Mouse (Mus musculus): ENCODE results near the gene Cers6. TPM values are rescaled to one million over a fixed set of nuclear protein-coding genes. Genes with fewer than 3 reads are reported as not detected.

Cers6 gene
- polyA plus RNA-seq, 1 experiment from 2014 or later, result 36.8 TPM

DNA sequence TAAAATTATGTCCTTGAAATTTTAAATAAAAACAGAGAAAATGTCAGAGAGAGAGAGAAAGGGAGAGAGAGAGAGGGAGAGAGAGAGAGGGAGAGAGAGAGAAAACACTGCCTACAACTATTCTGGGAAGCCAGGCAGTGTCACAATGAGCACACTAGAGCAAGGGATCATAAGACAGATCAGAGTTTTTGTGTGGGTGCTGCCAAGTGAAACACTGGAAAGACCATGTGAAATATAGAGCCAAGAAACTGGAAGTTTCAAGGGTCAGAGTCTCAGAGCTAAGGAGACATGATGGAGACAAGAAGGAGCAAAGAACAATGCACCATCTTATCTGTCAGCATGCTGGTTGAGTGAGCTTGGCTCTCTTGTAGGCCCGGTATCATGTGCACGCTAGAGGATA, 236.3 kb downstream of the Cers6 start:
- H3K4me1 ChIP-seq, result no peaks in the 10 kb centered on the region
- ATAC-seq (replicated peaks; ENCODE audit: low FRiP score), result no peak
- H3K9ac ChIP-seq, result no peak overlapping the region
- no peak overlapping the region for H3K4me3 ChIP-seq (replicated peaks)
- no peak overlapping the region for H3K4me2 ChIP-seq
- no peaks in the 10 kb centered on the region for H3K9me3 ChIP-seq (replicated peaks)
- WGBS, result 83% methylated on average over 2 of the region's 2 CpGs
- H3K36me3 ChIP-seq, result no peaks in the 10 kb centered on the region
- no peaks in the 10 kb centered on the region for H3K27me3 ChIP-seq
- H3K27ac ChIP-seq, result no peak overlapping the region

DNA sequence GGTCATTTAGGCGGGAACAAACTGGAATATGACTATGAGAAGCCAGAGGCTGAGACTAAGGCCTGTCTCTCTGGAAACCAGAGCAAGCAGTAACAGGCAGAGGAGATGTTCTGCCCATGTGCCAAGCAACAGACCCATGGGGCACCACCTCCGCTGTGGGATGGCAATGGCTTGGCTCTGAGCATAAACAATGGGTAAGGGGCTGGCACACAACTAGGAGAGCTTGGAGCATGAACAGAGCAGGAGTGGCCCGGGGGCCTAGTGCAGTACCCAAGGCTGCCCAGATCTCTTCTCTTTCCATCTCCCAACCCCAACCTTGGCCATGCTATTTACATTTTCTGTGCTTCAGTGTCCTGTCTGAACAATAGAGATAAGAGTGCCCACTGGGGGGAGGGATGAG, 237.5 kb downstream of the Cers6 start:
- no peaks in the 10 kb centered on the region for H3K36me3 ChIP-seq
- no peak overlapping the region for H3K4me2 ChIP-seq
- no peak overlapping the region for H3K9ac ChIP-seq
- H3K27me3 ChIP-seq, result no peaks in the 10 kb centered on the region
- H3K4me3 ChIP-seq (replicated peaks), result no peak overlapping the region
- no peaks in the 10 kb centered on the region for H3K9me3 ChIP-seq (replicated peaks)
- no peak for ATAC-seq (replicated peaks; ENCODE audit: low FRiP score)
- WGBS, result 88% methylated on average over 3 of the region's 3 CpGs
- H3K27ac ChIP-seq, result no peak overlapping the region
- no peaks in the 10 kb centered on the region; the same call in 1 of the 2 replicates for H3K4me1 ChIP-seq

DNA sequence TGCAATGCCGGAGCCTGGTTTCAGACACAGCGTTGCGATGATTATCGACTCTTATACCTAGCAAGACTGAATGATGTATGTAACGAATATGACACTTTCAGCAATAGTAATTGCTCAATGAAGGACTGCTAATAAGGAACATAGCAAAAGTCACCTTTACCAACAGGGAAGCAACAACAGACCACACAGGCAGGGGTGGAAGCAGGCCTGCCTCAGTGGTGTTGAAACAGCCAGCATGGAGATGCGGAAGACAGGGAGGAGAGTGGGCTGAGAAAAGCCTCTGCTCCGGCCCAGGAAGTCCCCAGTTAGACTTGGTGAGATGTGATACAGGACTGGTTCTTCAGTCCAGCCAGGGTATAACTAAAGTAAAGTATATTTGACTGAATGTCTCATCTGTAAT, 237.9 kb downstream of the Cers6 start:
- no peak overlapping the region for H3K4me3 ChIP-seq (replicated peaks)
- no peak for ATAC-seq (replicated peaks; ENCODE audit: low FRiP score)
- no peak overlapping the region for H3K27ac ChIP-seq
- no peaks in the 10 kb centered on the region; the same call in 1 of the 2 replicates for H3K4me1 ChIP-seq
- H3K36me3 ChIP-seq, result no peaks in the 10 kb centered on the region
- 96% methylated on average over 7 of the region's 7 CpGs for WGBS
- no peak overlapping the region for H3K9ac ChIP-seq
- no peaks in the 10 kb centered on the region for H3K27me3 ChIP-seq
- no peaks in the 10 kb centered on the region for H3K9me3 ChIP-seq (replicated peaks)
- H3K4me2 ChIP-seq, result no peak overlapping the region

DNA sequence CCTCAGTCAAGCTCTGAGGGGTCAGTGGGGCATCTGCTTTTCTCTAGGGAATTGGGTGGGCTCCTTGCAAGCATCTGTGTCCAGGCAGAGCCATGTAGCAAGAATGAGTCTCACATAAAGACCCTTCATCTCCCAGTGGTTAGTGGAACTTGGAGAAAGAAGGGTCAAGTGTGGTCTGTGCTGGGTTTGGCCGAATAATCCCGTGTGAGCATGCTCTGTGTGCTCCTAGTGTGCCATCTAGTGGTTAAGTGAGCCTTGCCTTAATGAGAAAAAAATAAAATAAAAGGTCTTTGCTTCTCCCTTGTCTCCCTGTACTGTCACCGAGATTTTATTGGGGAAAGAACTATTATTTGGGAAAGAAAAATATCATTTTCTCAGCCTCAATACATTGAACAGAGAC, 239.5 kb downstream of the Cers6 start:
- H3K27me3 ChIP-seq, result no peaks in the 10 kb centered on the region
- no peak for ATAC-seq (replicated peaks; ENCODE audit: low FRiP score)
- 23% methylated on average over 3 of the region's 3 CpGs for WGBS
- H3K4me2 ChIP-seq, result no peak overlapping the region
- H3K9me3 ChIP-seq (replicated peaks), result no peaks in the 10 kb centered on the region
- no peak overlapping the region for H3K4me3 ChIP-seq (replicated peaks)
- peaks cover 7% of the 10 kb centered on the region; the same call in 1 of the 2 replicates for H3K4me1 ChIP-seq
- no peaks in the 10 kb centered on the region for H3K36me3 ChIP-seq
- no peak overlapping the region for H3K27ac ChIP-seq
- H3K9ac ChIP-seq, result no peak overlapping the region

DNA sequence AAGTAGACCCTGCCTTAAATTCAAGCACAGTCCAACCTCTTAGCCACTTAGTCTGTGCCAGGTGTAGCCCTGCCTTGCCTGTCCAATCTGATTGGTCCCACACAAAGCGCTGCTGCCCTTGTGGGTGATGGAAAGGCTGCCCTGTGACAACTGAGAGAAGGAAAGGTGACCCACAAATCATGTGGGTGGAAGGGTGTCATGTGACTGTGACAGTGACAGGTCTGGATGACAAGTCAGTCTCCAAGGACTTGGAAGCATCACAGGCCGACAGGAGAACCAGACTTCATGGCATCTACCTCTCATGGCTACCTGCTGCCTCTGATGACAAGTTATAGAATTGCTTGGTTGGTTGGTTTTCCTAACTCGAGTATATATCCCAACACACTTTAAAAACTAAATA, 242.3 kb downstream of the Cers6 start:
- H3K27me3 ChIP-seq, result no peaks in the 10 kb centered on the region
- no peak overlapping the region for H3K27ac ChIP-seq
- peaks cover 7% of the 10 kb centered on the region; the same call in 1 of the 2 replicates for H3K4me1 ChIP-seq
- 81% methylated on average over 3 of the region's 3 CpGs for WGBS
- H3K9ac ChIP-seq, result no peak overlapping the region
- no peak overlapping the region for H3K4me3 ChIP-seq (replicated peaks)
- ATAC-seq (replicated peaks; ENCODE audit: low FRiP score), result no peak
- H3K36me3 ChIP-seq, result no peaks in the 10 kb centered on the region
- H3K4me2 ChIP-seq, result no peak overlapping the region
- H3K9me3 ChIP-seq (replicated peaks), result no peaks in the 10 kb centered on the region

DNA sequence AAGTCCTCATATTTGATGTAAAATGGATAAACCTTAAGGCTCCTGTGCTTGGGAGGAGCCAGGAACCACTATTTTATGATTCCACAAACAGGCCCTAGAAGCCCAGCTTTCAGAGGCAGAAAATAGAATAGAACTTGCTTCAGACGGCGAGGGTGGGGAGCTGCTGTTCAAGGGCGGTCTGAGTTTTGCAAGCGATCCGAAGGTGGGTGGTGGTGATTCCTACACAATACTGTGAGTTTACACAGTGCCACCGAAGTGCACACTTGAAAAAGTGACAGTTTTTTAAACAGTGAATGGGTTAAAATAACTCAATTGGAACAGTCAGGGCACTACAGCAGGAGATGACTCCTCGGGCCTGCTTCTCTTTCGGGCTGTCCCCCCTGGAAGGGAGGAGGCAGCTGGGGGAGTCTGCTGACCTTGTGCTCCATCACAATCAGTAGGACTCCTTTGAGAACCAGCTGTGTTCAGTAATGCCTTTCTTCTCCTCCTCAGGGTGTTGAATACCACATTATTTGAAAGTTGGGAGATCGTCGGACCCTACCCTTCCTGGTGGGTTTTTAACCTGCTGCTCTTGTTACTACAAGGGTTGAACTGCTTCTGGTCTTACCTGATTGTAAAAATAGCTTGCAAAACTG, 243.4 kb downstream of the Cers6 start:
- Histone ChIP-seq H3K27me3 (no peaks in the 10 kb centered on the region), H3K4me3 (replicated peaks) (no peak overlapping the region), H3K27ac (no peak overlapping the region), H3K4me1 (peaks cover 15% of the 10 kb centered on the region), H3K9me3 (replicated peaks) (no peaks in the 10 kb centered on the region), H3K9ac (no peak overlapping the region), H3K36me3 (no peaks in the 10 kb centered on the region), H3K4me2 (no peak overlapping the region)
- ATAC-seq (replicated peaks; ENCODE audit: low FRiP score), result peak; percentile 67
- WGBS, result 41% methylated on average over 10 of the region's 10 CpGs

DNA sequence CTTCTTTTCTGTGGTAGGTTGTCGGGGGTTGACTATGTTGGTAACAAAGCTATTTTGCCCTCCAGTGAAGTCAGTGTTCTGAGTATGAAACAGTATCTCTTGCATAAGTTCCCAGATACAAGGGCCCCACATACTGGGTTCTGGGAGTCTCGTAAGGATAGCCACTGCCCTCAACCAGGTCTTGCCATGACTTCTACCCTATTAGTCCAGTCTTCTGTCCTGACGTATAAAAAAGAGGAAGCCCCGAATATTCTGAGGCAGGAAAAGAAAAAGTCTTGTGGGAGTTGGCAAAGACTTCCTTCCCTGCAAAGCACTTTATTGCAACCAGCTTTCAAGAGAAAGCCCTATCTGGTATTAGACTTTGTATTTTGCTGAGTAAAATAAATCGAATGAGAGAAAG, 248.0 kb downstream of the Cers6 start:
- ATAC-seq (replicated peaks; ENCODE audit: low FRiP score), result no peak
- no peaks in the 10 kb centered on the region for H3K36me3 ChIP-seq
- peaks cover 16% of the 10 kb centered on the region for H3K4me1 ChIP-seq
- no peak overlapping the region for H3K9ac ChIP-seq
- H3K27me3 ChIP-seq, result no peaks in the 10 kb centered on the region
- no peak overlapping the region for H3K4me3 ChIP-seq (replicated peaks)
- H3K4me2 ChIP-seq, result no peak overlapping the region
- no peaks in the 10 kb centered on the region for H3K9me3 ChIP-seq (replicated peaks)
- H3K27ac ChIP-seq, result peak overlapping the region; percentile 27; the same call in 1 of the 2 replicates
- WGBS, result 61% methylated on average over 5 of the region's 5 CpGs

DNA sequence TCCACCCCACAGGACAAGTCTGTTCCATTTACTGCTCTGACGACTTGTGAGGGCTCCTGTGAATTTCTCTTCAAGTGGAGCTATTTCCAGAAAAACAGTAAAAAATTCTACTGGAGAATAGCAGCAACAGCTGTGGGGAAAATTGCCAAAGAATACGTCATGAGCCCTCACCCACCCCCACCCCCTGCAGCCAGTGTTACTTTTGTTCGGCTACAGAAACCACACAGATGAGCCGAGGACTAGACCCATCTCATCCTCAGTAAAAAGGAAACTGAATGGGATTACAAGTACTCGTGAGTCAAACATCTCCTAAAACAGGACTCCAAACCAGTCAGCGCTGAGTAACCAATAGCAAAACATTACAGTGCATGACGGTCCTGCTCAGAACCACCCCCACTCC, 248.5 kb downstream of the Cers6 start:
- Histone ChIP-seq H3K27me3 (no peaks in the 10 kb centered on the region), H3K4me2 (no peak overlapping the region), H3K4me3 (replicated peaks) (no peak overlapping the region), H3K9me3 (replicated peaks) (no peaks in the 10 kb centered on the region), H3K27ac (0 out of 2 replicates have a peak overlapping the region, but pooled peaks have one; percentile 27), H3K4me1 (peaks cover 12% of the 10 kb centered on the region), H3K36me3 (no peaks in the 10 kb centered on the region), H3K9ac (no peak overlapping the region)
- 61% methylated on average over 7 of the region's 7 CpGs for WGBS
- ATAC-seq (replicated peaks; ENCODE audit: low FRiP score), result no peak

DNA sequence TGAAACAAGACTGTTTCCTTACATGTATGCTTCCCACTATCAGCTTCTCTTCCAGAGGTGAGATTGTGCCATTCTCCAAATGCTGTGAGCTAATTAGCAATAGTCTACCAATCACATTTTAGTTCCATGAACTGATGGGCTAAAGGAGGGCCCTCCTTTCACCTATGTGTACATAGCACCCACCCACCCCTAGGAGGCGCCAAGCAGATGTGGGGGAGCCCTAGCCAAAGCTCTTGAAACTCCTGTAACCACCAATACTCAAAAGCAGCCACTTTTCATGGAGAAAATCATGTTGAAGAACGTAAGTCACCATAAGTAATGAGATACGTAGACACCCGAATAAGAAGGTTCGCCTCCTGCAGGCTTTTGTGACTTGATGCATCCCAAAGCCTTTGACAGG, 251.4 kb downstream of the Cers6 start:
- 90% methylated on average over 5 of the region's 5 CpGs for WGBS
- ATAC-seq (replicated peaks; ENCODE audit: low FRiP score), result no peak
- Histone ChIP-seq H3K9me3 (replicated peaks) (peaks cover 5% of the 10 kb centered on the region; the same call in 1 of the 2 replicates), H3K27me3 (no peaks in the 10 kb centered on the region), H3K4me1 (peaks cover 9% of the 10 kb centered on the region), H3K4me3 (replicated peaks) (no peak overlapping the region), H3K4me2 (no peak overlapping the region), H3K27ac (no peak overlapping the region), H3K9ac (no peak overlapping the region), H3K36me3 (peaks cover 6% of the 10 kb centered on the region; the same call in 1 of the 2 replicates)

DNA sequence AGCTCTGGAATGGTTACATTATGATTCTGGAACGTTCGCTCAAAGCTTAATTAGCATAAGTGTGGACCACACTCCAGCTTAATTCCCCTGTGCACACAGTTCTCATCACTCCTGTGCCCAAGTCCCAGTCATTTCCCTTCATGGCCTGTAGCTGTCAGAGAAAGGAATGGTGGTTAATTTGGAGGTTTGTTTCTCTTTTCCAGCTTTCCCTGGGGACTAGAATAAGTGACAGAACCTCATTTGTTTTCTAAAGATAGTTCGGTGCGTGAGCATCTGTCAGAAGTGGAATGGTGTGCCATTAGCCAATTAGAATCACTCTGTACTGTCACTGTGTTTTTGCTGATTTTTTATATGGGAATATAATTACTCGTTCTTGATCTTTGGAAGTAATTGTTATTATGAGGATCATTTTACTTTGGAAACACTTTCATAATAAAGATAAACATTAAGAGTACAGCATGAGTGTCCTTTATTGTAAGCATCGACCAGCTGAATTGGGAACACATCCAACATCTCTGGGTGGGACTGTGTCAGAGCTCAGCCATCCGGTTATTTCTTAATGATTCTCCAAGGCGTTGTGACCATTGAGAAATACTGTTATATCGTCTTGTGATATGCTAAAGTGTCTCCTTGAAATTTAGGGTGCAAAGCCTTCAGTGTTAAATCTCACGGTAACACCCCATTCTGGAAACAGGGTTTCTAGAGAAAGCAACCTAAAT, 252.7 kb downstream of the Cers6 start:
- Histone ChIP-seq H3K4me3 (replicated peaks) (no peak overlapping the region), H3K36me3 (peaks cover 6% of the 10 kb centered on the region; the same call in 1 of the 2 replicates), H3K27ac (no peak overlapping the region), H3K4me2 (no peak overlapping the region), H3K4me1 (peaks cover 7% of the 10 kb centered on the region), H3K9ac (no peak overlapping the region), H3K27me3 (no peaks in the 10 kb centered on the region), H3K9me3 (replicated peaks) (peaks cover 5% of the 10 kb centered on the region; the same call in 1 of the 2 replicates)
- WGBS, result 80% methylated on average over 10 of the region's 10 CpGs
- no peak for ATAC-seq (replicated peaks; ENCODE audit: low FRiP score)

DNA sequence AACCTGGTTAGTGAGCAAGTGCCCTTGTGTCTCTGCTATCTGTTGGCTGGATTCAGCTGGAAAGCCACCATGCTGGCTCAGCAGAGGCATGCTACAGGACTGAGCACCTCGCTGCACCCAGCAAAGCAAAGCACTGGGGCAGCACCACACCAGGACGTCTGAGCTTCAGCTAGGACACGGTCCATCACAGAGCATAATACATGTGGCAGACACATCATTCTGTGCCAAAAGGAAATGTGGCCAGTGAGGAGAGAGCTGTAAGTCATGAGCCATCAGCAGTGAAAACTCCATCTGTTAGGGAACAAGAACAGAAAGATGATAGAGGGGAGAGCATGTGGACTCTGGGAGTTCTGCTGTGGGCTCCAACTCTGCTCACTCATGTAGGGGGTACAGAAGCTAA, 254.7 kb downstream of the Cers6 start:
- Histone ChIP-seq H3K36me3 (peaks cover 6% of the 10 kb centered on the region; the same call in 1 of the 2 replicates), H3K9me3 (replicated peaks) (peaks cover 5% of the 10 kb centered on the region; the same call in 1 of the 2 replicates), H3K4me2 (no peak overlapping the region), H3K4me3 (replicated peaks) (no peak overlapping the region), H3K4me1 (0 out of 2 replicates have a peak, but pooled peaks cover 3% of the 10 kb centered on the region), H3K27me3 (no peaks in the 10 kb centered on the region), H3K27ac (no peak overlapping the region), H3K9ac (no peak overlapping the region)
- ATAC-seq (replicated peaks; ENCODE audit: low FRiP score), result no peak
- WGBS, result 89% methylated on average over 3 of the region's 3 CpGs

DNA sequence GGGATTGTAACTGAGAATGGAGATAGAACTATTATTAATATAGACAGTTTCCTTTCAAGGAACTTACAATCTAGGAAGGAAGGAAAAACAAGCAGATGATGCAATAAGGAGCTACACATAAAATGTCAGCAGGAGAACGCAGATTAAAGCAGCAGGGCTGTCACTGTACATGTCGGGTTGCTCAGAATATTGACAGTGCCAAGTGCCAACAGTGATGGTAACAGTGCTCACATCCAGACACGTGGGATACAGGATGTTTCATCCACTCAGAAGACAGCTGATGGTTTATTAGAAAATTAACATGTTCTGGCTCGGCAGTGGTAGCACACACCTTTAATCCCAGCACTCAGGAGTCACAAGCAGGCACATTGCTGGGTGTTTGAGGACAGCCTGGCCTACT, 255.5 kb downstream of the Cers6 start:
- no peak overlapping the region for H3K9ac ChIP-seq
- no peaks in the 10 kb centered on the region for H3K27me3 ChIP-seq
- H3K36me3 ChIP-seq, result peaks cover 6% of the 10 kb centered on the region; the same call in 1 of the 2 replicates
- WGBS, result 70% methylated on average over 4 of the region's 4 CpGs
- no peak overlapping the region for H3K4me3 ChIP-seq (replicated peaks)
- ATAC-seq (replicated peaks; ENCODE audit: low FRiP score), result no peak
- H3K4me1 ChIP-seq, result 0 out of 2 replicates have a peak, but pooled peaks cover 3% of the 10 kb centered on the region
- no peak overlapping the region for H3K27ac ChIP-seq
- H3K9me3 ChIP-seq (replicated peaks), result peaks cover 5% of the 10 kb centered on the region; the same call in 1 of the 2 replicates
- H3K4me2 ChIP-seq, result no peak overlapping the region

Measured in kidney, embryonic 15.5 days (tissue).